Mouse (Mus musculus) kidney, embryonic 16.5 days (tissue): Measurements from ENCODE around the gene Hk2. TPM values are rescaled to one million over a fixed set of nuclear protein-coding genes. Genes with fewer than 3 reads are reported as not detected.
"Not testable (repeated sequence)": the region's sequence is repeated elsewhere in the genome, so short reads cannot be mapped to it uniquely, and the experiment has no call there.

Source experiments
- ATAC-seq: fragments of 200-750 bp; cut with Nextera tagmentation; 2 replicates; pipeline ENCODE4 v1.8.0; 2017; ENCODE audit warnings: moderate TSS enrichment; ENCODE audit not compliant: low FRiP score, low TSS enrichment
- H3K27ac ChIP-seq: fragments of 300-500 bp; sonication (generic); 2 replicates; pipeline ENCODE4 v1.5.1; 2014; ENCODE audit warnings: low read length
- H3K27me3 ChIP-seq: fragments of 300-500 bp; sonication (generic); 2 replicates; pipeline ENCODE4 v1.6.1; 2014; ENCODE audit warnings: low read length, control low read depth, mixed read lengths; ENCODE audit not compliant: insufficient read depth
- H3K36me3 ChIP-seq: fragments of 300-500 bp; sonication (generic); 2 replicates; pipeline ENCODE4 v1.6.1; 2014; ENCODE audit warnings: low read length, control low read depth, mixed read lengths; ENCODE audit not compliant: insufficient read depth
- H3K4me1 ChIP-seq: fragments of 300-500 bp; sonication (generic); 2 replicates; pipeline ENCODE4 v1.6.1; 2014; ENCODE audit warnings: low read length, control low read depth, mixed read lengths; ENCODE audit not compliant: insufficient read depth
- H3K4me2 ChIP-seq: fragments of 300-500 bp; sonication (generic); replicated peaks from 2 replicates; pipeline ENCODE4 v1.6.1; 2014; ENCODE audit warnings: low read depth, low read length
- H3K4me3 ChIP-seq: fragments of 300-500 bp; sonication (generic); 2 replicates; pipeline ENCODE4 v1.5.1; 2014; ENCODE audit warnings: mild to moderate bottlenecking, low read length
- H3K9ac ChIP-seq: fragments of 300-500 bp; sonication (generic); replicated peaks from 2 replicates; pipeline ENCODE4 v1.6.1; 2014; ENCODE audit warnings: low read length
- H3K9me3 ChIP-seq: fragments of 300-500 bp; sonication (generic); 2 replicates; pipeline ENCODE4 v1.6.1; 2016; ENCODE audit warnings: low read length, control low read depth
- WGBS: fragments of 180-500 bp; shearing (Covaris S2); extraction: QIAGEN DNeasy Blood & Tissue Kit; methylation state at CpG from one replicate; pipeline ENCODE4 v1.1.7; 2014; 5-methylcytosine and 5-hydroxymethylcytosine counted together
- polyA plus RNA-seq: library from polyadenylated mRNA; unstranded; fragments of >200 nt; fragmentation: Nextera tagmentation; extraction: Ambion mirVana; gene quantifications from 2 replicates; pipeline ENCODE4 v1.2.1, GENCODE M21; 2015

The Hk2 gene
- polyA plus RNA-seq, 1 experiment from 2014 or later = 16.3 TPM

DNA sequence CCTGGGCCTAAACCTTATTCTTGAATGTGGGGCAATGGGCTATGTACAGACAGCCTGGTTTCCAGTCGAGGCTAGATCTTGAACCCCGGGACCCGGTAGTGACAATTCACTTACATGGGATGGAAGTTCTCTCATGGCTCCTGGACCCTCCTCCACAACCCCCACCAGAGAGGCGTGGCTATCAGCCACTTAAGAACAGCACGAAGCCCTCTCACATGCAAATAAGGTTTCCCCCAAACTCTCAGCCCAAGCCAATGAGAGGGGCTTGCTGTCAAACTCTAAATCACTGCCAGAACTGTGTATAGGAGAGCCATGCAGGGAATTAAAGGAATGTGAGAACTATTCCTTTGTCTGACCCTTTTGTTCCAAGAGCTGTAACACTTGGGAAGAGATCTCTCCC, 85.7 kb downstream of the Hk2 start:
- 56% methylated on average over 5 of the region's 5 CpGs for WGBS
- not testable (repeated sequence) for H3K4me2 ChIP-seq, H3K9ac ChIP-seq, H3K9me3 ChIP-seq, H3K4me3 ChIP-seq, H3K36me3 ChIP-seq, H3K27me3 ChIP-seq, H3K27ac ChIP-seq, H3K4me1 ChIP-seq, ATAC-seq

DNA sequence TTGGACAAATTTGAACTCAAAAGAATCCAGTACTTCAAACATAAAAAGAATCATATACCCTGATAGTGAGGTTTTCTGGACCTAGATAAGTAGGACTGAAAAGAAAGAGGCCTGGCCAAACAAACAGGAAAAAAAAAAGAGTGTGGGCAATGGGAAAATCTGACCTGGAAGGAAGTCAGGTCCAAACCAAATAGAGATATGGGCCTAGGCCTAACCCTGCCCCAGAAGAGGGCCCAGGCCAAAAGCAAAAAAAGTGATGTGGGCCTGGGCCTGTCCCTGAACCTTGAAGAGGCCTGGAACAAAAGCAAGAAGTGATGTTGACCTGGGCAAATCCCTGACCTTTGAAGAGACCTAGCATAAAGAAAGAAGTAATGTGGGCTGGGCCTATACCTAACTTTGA, 90.1 kb downstream of the Hk2 start:
- H3K4me1 ChIP-seq = no peaks in the 10 kb centered on the region
- no peak overlapping the region for H3K27ac ChIP-seq
- H3K9ac ChIP-seq = no peak overlapping the region
- no peaks in the 10 kb centered on the region for H3K9me3 ChIP-seq
- H3K4me3 ChIP-seq = no peak overlapping the region
- no peak overlapping the region for H3K4me2 ChIP-seq
- no peaks in the 10 kb centered on the region for H3K36me3 ChIP-seq
- H3K27me3 ChIP-seq = no peaks in the 10 kb centered on the region
- no peak for ATAC-seq

GRCm38 (mm10) chr6:82679286-82679685, 95.0 kb downstream of the Hk2 start:
- not testable (repeated sequence) for H3K4me3 ChIP-seq, H3K9me3 ChIP-seq, H3K4me2 ChIP-seq, H3K9ac ChIP-seq, H3K27ac ChIP-seq, ATAC-seq, H3K4me1 ChIP-seq, H3K36me3 ChIP-seq, H3K27me3 ChIP-seq
- 84% methylated on average over 2 of the region's 2 CpGs for WGBS

DNA sequence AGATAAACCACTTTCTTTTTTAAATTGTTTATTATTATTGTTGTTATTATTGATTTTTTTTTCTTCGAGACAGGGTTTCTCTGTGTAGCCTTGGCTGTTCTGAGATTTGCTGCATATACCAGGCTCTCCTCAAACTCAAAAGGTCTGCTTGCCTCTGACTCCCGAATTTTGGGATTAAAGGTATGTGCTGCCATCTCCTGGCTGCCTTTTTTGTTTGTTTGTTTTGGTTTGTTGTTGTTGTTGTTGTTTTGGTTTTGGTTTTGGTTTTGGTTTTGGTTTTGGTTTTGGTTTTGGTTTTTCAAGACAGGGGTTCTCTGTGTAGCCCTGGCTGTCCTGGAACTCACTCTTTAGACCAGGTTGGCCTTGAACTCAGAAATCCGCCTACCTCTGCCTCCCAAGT, 96.6 kb downstream of the Hk2 start:
- not testable (repeated sequence) for H3K4me3 ChIP-seq, H3K4me1 ChIP-seq, ATAC-seq, H3K27me3 ChIP-seq, H3K4me2 ChIP-seq, H3K36me3 ChIP-seq, H3K9ac ChIP-seq, H3K9me3 ChIP-seq, H3K27ac ChIP-seq
- 74% methylated on average over 3 of the region's 3 CpGs for WGBS

Other genes starting within 250 kb of the Hk2 start
- 103 TPM in 2 replicates for gene Pole4, start 69.1 kb downstream of the Hk2 start, polyA plus RNA-seq
- 1.1 and 1.6 TPM in 2 replicates for gene Sema4f, start 165.3 kb upstream of the Hk2 start, polyA plus RNA-seq
- 0.29 and 0.69 TPM in 2 replicates for gene M1ap, start 172.4 kb upstream of the Hk2 start, polyA plus RNA-seq